Mouse (Mus musculus) hindbrain, embryonic 14.5 days (tissue): Measurements from ENCODE around the gene 1700030J22Rik. TPM values are rescaled to one million over a fixed set of nuclear protein-coding genes. Genes with fewer than 3 reads are reported as not detected.

Experiments
- ATAC-seq: fragments of 200-750 bp; cut with Nextera tagmentation; 2 replicates; pipeline ENCODE4 v1.8.0; 2017; ENCODE audit warnings: moderate number of reproducible peaks, mild to moderate bottlenecking, moderate TSS enrichment, moderate library complexity; ENCODE audit not compliant: low FRiP score
- DNase-seq: peaks from one replicate; pipeline ENCODE4 v3.0.0-alpha.2; 2015; ENCODE audit warnings: low spot score
- H3K27ac ChIP-seq: fragments of 300-500 bp; sonication (generic); 2 replicates; pipeline ENCODE4 v1.5.1; 2014; ENCODE audit warnings: mild to moderate bottlenecking, moderate library complexity
- H3K27me3 ChIP-seq: fragments of 300-500 bp; sonication (generic); 2 replicates; pipeline ENCODE4 v1.6.1; 2014; ENCODE audit warnings: mild to moderate bottlenecking, low read length, mixed read lengths; ENCODE audit not compliant: control insufficient read depth, insufficient read depth
- H3K36me3 ChIP-seq: fragments of 300-500 bp; sonication (generic); replicated peaks from 2 replicates; pipeline ENCODE4 v1.6.1; 2014; ENCODE audit not compliant: control insufficient read depth, insufficient read depth
- H3K4me1 ChIP-seq: fragments of 300-500 bp; sonication (generic); replicated peaks from 2 replicates; pipeline ENCODE4 v1.6.1; 2014; ENCODE audit warnings: antibody characterized with exemption, low read length, mixed read lengths; ENCODE audit not compliant: control insufficient read depth, insufficient read depth
- H3K4me2 ChIP-seq: fragments of 300-500 bp; sonication (generic); replicated peaks from 2 replicates; pipeline ENCODE4 v1.6.1; 2014; ENCODE audit warnings: mild to moderate bottlenecking, moderate library complexity
- H3K4me3 ChIP-seq: fragments of 300-500 bp; sonication (generic); replicated peaks from 2 replicates; pipeline ENCODE4 v1.5.1; 2014; ENCODE audit warnings: mild to moderate bottlenecking, low read length
- H3K9ac ChIP-seq: fragments of 300-500 bp; sonication (generic); 2 replicates; pipeline ENCODE4 v1.6.1; 2014
- H3K9me3 ChIP-seq: fragments of 300-500 bp; sonication (generic); 2 replicates; pipeline ENCODE4 v1.6.1; 2016; ENCODE audit warnings: low read length; ENCODE audit not compliant: control insufficient read depth
- WGBS: fragments of 180-500 bp; shearing (Covaris S2); extraction: QIAGEN DNeasy Blood & Tissue Kit; methylation state at CpG from one replicate; pipeline ENCODE4 v1.1.7; 2014; 5-methylcytosine and 5-hydroxymethylcytosine counted together
- polyA plus RNA-seq: library from polyadenylated mRNA; unstranded; fragments of >200 nt; fragmentation: Nextera tagmentation; extraction: Ambion mirVana; gene quantifications from 2 replicates; pipeline ENCODE4 v1.2.1, GENCODE M21; 2014

1700030J22Rik gene
- polyA plus RNA-seq, 1 experiment from 2014 or later: 6.1 TPM

GRCm38 (mm10) chr8:116945169-116945910, 33.4 kb downstream of the 1700030J22Rik start:
- H3K9ac ChIP-seq: 0 out of 2 replicates have a peak overlapping the region, but pooled peaks have one; percentile 96
- H3K27ac ChIP-seq: no peak overlapping the region
- no peaks in the 10 kb centered on the region for H3K27me3 ChIP-seq
- H3K9me3 ChIP-seq: no peaks in the 10 kb centered on the region
- H3K4me3 ChIP-seq: no peak overlapping the region
- H3K4me1 ChIP-seq: peaks cover 14% of the 10 kb centered on the region
- ATAC-seq (no peak), DNase-seq (no peak)
- H3K36me3 ChIP-seq: no peaks in the 10 kb centered on the region
- WGBS: 87% methylated on average over 9 of the region's 9 CpGs
- no peak overlapping the region for H3K4me2 ChIP-seq

- no peak for ATAC-seq
- Histone ChIP-seq H3K4me2 (peak overlapping the region; percentile 96), H3K4me1 (peaks cover 14% of the 10 kb centered on the region), H3K27me3 (no peaks in the 10 kb centered on the region), H3K27ac (no peak overlapping the region), H3K9ac (peak overlapping the region; percentile 96), H3K36me3 (no peaks in the 10 kb centered on the region), H3K4me3 (peak overlapping the region; percentile 99), H3K9me3 (no peaks in the 10 kb centered on the region)
- DNase-seq: no peak
- 12% methylated on average over 4 of the region's 4 CpGs for WGBS
Measured at GRCm38 (mm10) chr8:116944385-116944696, 34.4 kb downstream of the 1700030J22Rik start.

GRCm38 (mm10) chr8:116943555-116944384, 35.0 kb downstream of the 1700030J22Rik start:
- ATAC-seq: peak; percentile 83
- H3K9ac ChIP-seq: peak overlapping the region; percentile 96
- WGBS: under 1% methylated on average over 61 of the region's 62 CpGs

DNA sequence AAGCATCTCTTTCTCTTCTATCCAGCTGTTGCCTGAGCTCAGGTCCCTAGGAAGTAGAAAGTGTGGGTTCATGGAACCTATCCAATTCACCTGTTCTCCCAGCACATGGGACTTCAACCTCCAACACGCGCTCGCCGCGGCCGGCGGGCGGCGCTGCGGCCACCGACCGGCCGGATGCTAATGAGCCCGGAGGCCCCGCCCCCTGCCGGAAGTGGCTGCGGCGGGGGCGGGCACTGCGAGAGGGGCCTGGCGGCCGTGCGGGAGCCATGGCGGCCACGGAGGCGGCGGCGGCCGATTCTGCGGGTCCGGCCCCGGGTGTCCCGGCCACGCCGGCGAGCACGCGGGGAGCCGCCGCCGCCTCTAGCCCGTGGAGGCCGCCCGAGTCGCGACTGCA, 35.6 kb downstream of the 1700030J22Rik start, which contains the start of gene Atmin:
Gene Atmin, plus strand, starts transcription at position 233 of the 394 bp plus-strand sequence.
- Histone ChIP-seq H3K4me2 (peak within 1 kb of the TSS; percentile 96), H3K9me3 (no peaks in the 10 kb centered on the region), H3K36me3 (no peaks in the 10 kb centered on the region), H3K27me3 (no peaks in the 10 kb centered on the region), H3K4me3 (peak within 1 kb of the TSS; percentile 99), H3K4me1 (peaks cover 14% of the 10 kb centered on the region), H3K27ac (peak within 1 kb of the TSS; percentile 80), H3K9ac (peak within 1 kb of the TSS; percentile 96)
- under 1% methylated on average over 46 of the region's 46 CpGs for WGBS
- DNase-seq: peak; percentile 93
- peak; percentile 90 for ATAC-seq

More at GRCm38 (mm10) chr8:116943555-116944384, 35.0 kb downstream of the 1700030J22Rik start:
- Histone ChIP-seq H3K36me3 (no peaks in the 10 kb centered on the region), H3K27me3 (no peaks in the 10 kb centered on the region), H3K4me2 (peak overlapping the region; percentile 96), H3K4me3 (peak overlapping the region; percentile 99), H3K27ac (peak overlapping the region; percentile 80), H3K9me3 (no peaks in the 10 kb centered on the region), H3K4me1 (peaks cover 14% of the 10 kb centered on the region)
- peak; percentile 37 for DNase-seq

- 82% methylated on average over 12 of the region's 12 CpGs for WGBS
- no peaks in the 10 kb centered on the region for H3K36me3 ChIP-seq
- H3K27me3 ChIP-seq: no peaks in the 10 kb centered on the region
- no peak overlapping the region for H3K9ac ChIP-seq
- H3K27ac ChIP-seq: no peak overlapping the region
- no peak for DNase-seq
- H3K4me3 ChIP-seq: peak overlapping the region; percentile 99
- H3K9me3 ChIP-seq: no peaks in the 10 kb centered on the region
- H3K4me2 ChIP-seq: peak overlapping the region; percentile 43
- H3K4me1 ChIP-seq: peaks cover 14% of the 10 kb centered on the region
- no peak for ATAC-seq
Measured at GRCm38 (mm10) chr8:116942284-116943058, 36.3 kb downstream of the 1700030J22Rik start.

DNA sequence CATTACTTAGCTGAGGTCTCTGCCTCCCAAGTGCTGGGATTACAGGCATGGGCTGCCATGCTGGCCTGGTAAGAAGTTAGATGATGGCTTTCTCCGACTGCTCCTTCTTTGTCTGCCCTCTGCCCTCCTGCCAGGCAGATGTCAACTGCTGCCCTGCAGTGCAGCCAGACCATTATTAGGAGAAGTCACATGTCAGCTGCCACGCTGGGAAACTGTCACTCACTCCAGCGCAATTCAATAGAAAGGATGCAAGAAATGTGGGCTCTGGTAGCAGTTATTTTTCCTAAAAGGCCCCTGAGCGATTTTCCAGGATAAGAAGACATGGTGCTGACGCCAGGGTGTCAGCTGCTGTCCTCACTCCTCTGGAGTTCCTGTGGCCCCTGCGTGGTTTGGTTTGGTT, 43.3 kb downstream of the 1700030J22Rik start:
- Histone ChIP-seq H3K27ac (no peak overlapping the region), H3K4me2 (no peak overlapping the region), H3K4me3 (no peak overlapping the region), H3K27me3 (no peaks in the 10 kb centered on the region), H3K36me3 (no peaks in the 10 kb centered on the region; the same call in 1 of the 2 replicates), H3K9me3 (no peaks in the 10 kb centered on the region), H3K9ac (no peak overlapping the region), H3K4me1 (no peaks in the 10 kb centered on the region)
- DNase-seq (no peak), ATAC-seq (no peak)
- 26% methylated on average over 6 of the region's 6 CpGs for WGBS

DNA sequence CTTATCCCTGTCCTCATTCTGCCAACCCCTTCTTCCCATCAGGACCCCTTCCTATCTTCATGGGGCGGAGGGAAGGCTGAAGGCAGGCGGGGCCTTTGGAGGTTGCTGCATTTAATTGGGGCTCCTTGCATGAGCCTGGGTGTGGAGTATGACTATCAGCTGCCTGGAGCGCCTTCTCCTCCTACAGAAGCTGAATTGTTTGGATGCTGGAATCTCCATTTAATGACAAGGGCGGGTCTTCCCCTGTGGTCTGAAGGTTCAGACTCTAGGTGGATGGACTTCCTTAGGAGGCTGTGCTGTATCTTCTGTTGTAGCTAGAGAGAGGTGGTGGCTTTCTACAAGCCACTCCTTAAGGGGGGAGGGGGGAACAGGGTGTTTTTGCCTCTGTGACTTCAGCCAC, 43.8 kb downstream of the 1700030J22Rik start:
- no peaks in the 10 kb centered on the region for H3K27me3 ChIP-seq
- ATAC-seq (no peak), DNase-seq (no peak)
- H3K4me3 ChIP-seq: no peak overlapping the region
- H3K9me3 ChIP-seq: no peaks in the 10 kb centered on the region
- WGBS: 94% methylated on average over 4 of the region's 4 CpGs
- H3K4me2 ChIP-seq: no peak overlapping the region
- no peak overlapping the region for H3K27ac ChIP-seq
- no peak overlapping the region for H3K9ac ChIP-seq
- H3K4me1 ChIP-seq: no peaks in the 10 kb centered on the region
- no peaks in the 10 kb centered on the region; the same call in 1 of the 2 replicates for H3K36me3 ChIP-seq

DNA sequence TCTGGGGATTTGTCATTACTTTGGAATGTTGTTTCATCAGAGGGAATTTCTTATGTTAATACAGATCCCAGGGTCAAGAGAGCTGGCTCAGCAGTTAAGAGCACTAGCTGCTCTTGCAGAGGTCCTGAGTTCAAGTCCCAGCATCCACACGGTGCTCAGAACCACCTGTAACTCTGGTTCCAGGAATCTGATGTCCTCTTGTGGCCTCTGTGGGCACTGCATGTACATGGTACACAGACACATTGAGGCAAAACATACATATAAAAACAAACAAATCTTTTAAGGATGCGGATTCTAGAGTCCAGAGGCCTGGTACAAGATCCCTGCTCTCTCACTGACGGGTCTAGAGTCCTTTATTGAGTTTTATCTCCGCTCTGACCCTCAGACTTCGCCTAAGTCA, 50.2 kb downstream of the 1700030J22Rik start:
- ATAC-seq (no peak), DNase-seq (no peak)
- Histone ChIP-seq H3K4me3 (no peak overlapping the region), H3K4me1 (no peaks in the 10 kb centered on the region), H3K36me3 (no peaks in the 10 kb centered on the region; the same call in 1 of the 2 replicates), H3K27me3 (no peaks in the 10 kb centered on the region), H3K9me3 (no peaks in the 10 kb centered on the region), H3K4me2 (no peak overlapping the region), H3K27ac (no peak overlapping the region), H3K9ac (no peak overlapping the region)
- 92% methylated on average over 5 of the region's 5 CpGs for WGBS

- Histone ChIP-seq H3K4me1 (no peaks in the 10 kb centered on the region), H3K36me3 (no peaks in the 10 kb centered on the region), H3K4me3 (no peak overlapping the region), H3K27me3 (no peaks in the 10 kb centered on the region), H3K27ac (no peak overlapping the region), H3K9ac (no peak overlapping the region), H3K9me3 (no peaks in the 10 kb centered on the region), H3K4me2 (no peak overlapping the region)
- ATAC-seq (no peak), DNase-seq (no peak)
- WGBS: 84% methylated on average over 9 of the region's 9 CpGs
Measured at GRCm38 (mm10) chr8:116927880-116928279, 50.9 kb downstream of the 1700030J22Rik start.
